Mouse (Mus musculus) neural tube, embryonic 15.5 days (tissue): ENCODE results near the gene Bpifc. TPM values are rescaled to one million over a fixed set of nuclear protein-coding genes. Genes with fewer than 3 reads are reported as not detected.

Experiments used
- ATAC-seq: fragments of 200-750 bp; cut with Nextera tagmentation; 2 replicates; pipeline ENCODE4 v1.8.0; 2017; ENCODE audit warnings: mild to moderate bottlenecking, moderate TSS enrichment, moderate library complexity; ENCODE audit not compliant: low FRiP score
- H3K27ac ChIP-seq: fragments of 300-500 bp; sonication (generic); replicated peaks from 2 replicates; pipeline ENCODE4 v1.5.1; 2015; ENCODE audit warnings: mild to moderate bottlenecking, inconsistent platforms
- H3K27me3 ChIP-seq: fragments of 300-500 bp; sonication (generic); replicated peaks from 2 replicates; pipeline ENCODE4 v1.6.1; 2015; ENCODE audit warnings: inconsistent platforms
- H3K36me3 ChIP-seq: fragments of 300-500 bp; sonication (generic); 2 replicates; pipeline ENCODE4 v1.6.1; 2015; ENCODE audit warnings: inconsistent platforms
- H3K4me1 ChIP-seq: fragments of 300-500 bp; sonication (generic); 2 replicates; pipeline ENCODE4 v1.6.1; 2015; ENCODE audit warnings: inconsistent platforms
- H3K4me2 ChIP-seq: fragments of 300-500 bp; sonication (generic); 2 replicates; pipeline ENCODE4 v1.6.1; 2015; ENCODE audit warnings: inconsistent platforms, mild to moderate bottlenecking, moderate library complexity
- H3K4me3 ChIP-seq: fragments of 300-500 bp; sonication (generic); replicated peaks from 2 replicates; pipeline ENCODE4 v1.5.1; 2015; ENCODE audit warnings: mild to moderate bottlenecking, inconsistent platforms
- H3K9ac ChIP-seq: fragments of 300-500 bp; sonication (generic); replicated peaks from 2 replicates; pipeline ENCODE4 v1.6.1; 2015; ENCODE audit warnings: mild to moderate bottlenecking, inconsistent platforms
- H3K9me3 ChIP-seq: fragments of 300-500 bp; sonication (generic); replicated peaks from 2 replicates; pipeline ENCODE4 v1.6.1; 2016; ENCODE audit warnings: inconsistent platforms
- WGBS: fragments of 180-500 bp; shearing (Covaris S2); methylation state at CpG from one replicate; pipeline ENCODE4 v1.1.7; 2015; ENCODE audit warnings: mixed read lengths; 5-methylcytosine and 5-hydroxymethylcytosine counted together
- polyA plus RNA-seq: library from polyadenylated mRNA; unstranded; fragments of >200 nt; fragmentation: Nextera tagmentation; extraction: Ambion mirVana; gene quantifications from 2 replicates; pipeline ENCODE4 v1.2.1, GENCODE M21; 2015

Gene Bpifc
- polyA plus RNA-seq, 1 experiment from 2014 or later, result 0.15 TPM

DNA sequence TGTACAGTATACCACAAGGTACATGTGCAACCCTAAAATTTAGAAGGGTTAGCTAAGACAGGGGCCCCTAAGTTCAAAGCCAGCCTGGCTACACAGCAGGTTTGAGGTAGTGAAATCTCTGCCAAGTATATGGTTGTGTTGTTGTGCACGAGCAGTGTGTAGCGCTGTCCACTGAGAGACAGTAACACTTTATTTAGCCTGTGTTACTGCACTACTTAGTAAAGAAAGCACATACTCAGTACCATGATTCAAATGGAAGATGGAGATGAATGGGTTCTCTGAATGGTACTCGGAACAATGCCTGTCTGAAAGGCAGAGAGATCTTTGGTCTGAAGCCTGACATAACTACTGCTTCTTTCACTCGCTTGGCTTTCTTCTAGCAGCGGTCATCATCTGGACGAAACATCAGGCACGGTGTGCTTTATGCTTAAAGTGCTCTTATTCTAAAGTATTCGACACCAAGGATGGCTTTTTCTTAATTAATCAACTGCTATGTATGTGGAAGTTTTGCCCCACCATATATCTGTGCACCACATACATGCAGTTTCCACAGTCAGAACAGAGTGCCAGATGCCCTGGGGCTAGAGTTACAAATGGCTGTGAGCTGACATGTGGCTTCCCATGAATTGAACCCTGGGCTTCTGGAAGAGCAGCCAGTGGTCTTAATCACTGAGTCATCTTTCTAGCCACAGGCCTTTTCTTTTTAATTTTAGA is 63.1 kb downstream of the Bpifc start:
- H3K4me3 ChIP-seq, result no peak overlapping the region
- H3K27me3 ChIP-seq, result no peaks in the 10 kb centered on the region
- H3K36me3 ChIP-seq, result peaks cover 80% of the 10 kb centered on the region
- 43% methylated on average over 8 of the region's 8 CpGs for WGBS
- ATAC-seq, result peak; percentile 68; the same call in 1 of the 2 replicates
- H3K4me2 ChIP-seq, result no peak overlapping the region
- no peak overlapping the region for H3K9ac ChIP-seq
- H3K9me3 ChIP-seq, result no peaks in the 10 kb centered on the region
- 0 out of 2 replicates have a peak, but pooled peaks cover 4% of the 10 kb centered on the region for H3K4me1 ChIP-seq
- peak overlapping the region; percentile 19 for H3K27ac ChIP-seq

DNA sequence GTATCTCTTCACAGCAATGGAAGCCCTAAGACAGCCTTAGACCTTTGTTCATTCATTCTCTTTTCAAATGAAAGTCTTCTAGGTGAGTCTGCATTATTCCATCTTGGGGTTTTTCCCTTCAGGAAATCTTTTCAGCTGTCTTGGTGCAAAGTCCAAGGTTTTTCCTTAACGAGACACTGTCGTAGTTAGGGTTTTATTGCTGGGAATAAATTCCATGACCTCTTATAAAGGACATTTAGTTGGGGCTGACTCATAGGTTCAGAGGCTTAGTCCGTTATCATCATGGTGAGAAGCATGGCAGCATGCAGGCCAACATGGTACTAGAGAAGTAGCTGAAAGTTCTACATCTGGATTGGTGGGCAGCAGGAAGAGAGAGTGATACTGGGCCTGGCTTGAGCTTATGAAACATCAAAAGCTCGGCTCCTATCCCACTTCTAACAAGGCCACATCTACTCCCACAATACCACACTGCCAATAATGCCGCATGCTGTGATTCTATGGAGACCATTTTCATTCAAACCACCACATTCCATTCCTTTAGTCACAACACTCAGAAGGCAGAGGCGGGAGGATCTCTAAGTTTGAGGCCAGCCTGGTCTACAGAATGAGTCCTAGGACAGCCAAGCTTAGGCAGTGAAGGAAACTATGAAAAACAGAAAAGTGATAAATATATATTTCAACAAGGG is 75.3 kb downstream of the Bpifc start:
- Histone ChIP-seq H3K9ac (no peak overlapping the region), H3K27ac (no peak overlapping the region), H3K27me3 (no peaks in the 10 kb centered on the region), H3K4me2 (no peak overlapping the region), H3K4me1 (no peaks in the 10 kb centered on the region), H3K4me3 (no peak overlapping the region), H3K9me3 (no peaks in the 10 kb centered on the region), H3K36me3 (peaks cover 57% of the 10 kb centered on the region)
- 95% methylated on average over 6 of the region's 6 CpGs for WGBS
- no peak for ATAC-seq

DNA sequence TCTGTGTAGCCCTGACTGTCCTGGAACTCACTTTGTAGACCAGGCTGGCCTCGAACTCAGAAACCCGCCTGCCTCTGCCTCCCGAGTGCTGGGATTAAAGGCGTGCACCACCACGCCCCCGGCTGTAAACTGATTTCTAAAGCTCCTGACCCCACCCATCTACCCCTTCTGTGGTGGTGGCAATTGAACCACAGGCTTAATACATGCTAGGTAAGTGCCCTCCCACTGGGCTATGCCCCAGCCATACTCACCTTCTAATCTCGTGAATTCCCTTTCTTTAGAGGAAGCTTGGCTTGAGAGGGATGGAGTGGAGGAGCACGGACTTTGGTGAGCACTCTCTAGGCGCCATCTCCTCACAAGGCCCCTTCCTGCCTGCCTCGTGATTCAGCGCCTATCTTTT is 81.7 kb downstream of the Bpifc start:
- WGBS, result 91% methylated on average over 11 of the region's 11 CpGs

DNA sequence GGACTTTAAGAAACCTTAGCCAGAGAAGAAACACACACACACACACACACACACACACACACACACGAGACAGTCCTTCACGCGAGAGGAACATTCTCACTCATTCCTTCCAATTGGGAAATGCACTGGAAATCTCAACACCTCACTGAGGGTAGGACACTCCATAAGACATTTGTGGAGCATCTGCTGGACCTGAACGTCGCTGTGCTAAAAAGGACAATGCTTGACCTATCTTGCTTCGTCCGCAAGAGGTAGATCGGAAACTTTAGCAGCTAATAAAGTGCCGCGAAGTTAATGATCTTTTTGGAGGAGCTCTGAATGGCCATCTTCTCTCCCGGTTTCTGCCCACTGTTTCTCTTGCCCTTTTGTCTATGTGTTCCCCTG is 82.5 kb downstream of the Bpifc start:
- Histone ChIP-seq H3K36me3 (no peaks in the 10 kb centered on the region), H3K27me3 (0 out of 2 replicates have a peak, but pooled peaks cover 4% of the 10 kb centered on the region), H3K4me2 (peak overlapping the region; percentile 91), H3K9me3 (no peaks in the 10 kb centered on the region), H3K4me3 (peak overlapping the region; percentile 46), H3K4me1 (peaks cover 19% of the 10 kb centered on the region), H3K27ac (no peak overlapping the region), H3K9ac (no peak overlapping the region; the same call in 1 of the 2 replicates)
- WGBS, result 35% methylated on average over 11 of the region's 11 CpGs
- no peak for ATAC-seq

More for the DNA sequence above, 81.7 kb downstream of the Bpifc start:
- H3K36me3 ChIP-seq, result no peaks in the 10 kb centered on the region
- H3K4me1 ChIP-seq, result peaks cover 19% of the 10 kb centered on the region
- no peaks in the 10 kb centered on the region for H3K9me3 ChIP-seq
- H3K4me3 ChIP-seq, result no peak overlapping the region
- ATAC-seq, result no peak
- no peak overlapping the region for H3K4me2 ChIP-seq
- H3K27me3 ChIP-seq, result 0 out of 2 replicates have a peak, but pooled peaks cover 4% of the 10 kb centered on the region
- H3K27ac ChIP-seq, result no peak overlapping the region
- H3K9ac ChIP-seq, result no peak overlapping the region

DNA sequence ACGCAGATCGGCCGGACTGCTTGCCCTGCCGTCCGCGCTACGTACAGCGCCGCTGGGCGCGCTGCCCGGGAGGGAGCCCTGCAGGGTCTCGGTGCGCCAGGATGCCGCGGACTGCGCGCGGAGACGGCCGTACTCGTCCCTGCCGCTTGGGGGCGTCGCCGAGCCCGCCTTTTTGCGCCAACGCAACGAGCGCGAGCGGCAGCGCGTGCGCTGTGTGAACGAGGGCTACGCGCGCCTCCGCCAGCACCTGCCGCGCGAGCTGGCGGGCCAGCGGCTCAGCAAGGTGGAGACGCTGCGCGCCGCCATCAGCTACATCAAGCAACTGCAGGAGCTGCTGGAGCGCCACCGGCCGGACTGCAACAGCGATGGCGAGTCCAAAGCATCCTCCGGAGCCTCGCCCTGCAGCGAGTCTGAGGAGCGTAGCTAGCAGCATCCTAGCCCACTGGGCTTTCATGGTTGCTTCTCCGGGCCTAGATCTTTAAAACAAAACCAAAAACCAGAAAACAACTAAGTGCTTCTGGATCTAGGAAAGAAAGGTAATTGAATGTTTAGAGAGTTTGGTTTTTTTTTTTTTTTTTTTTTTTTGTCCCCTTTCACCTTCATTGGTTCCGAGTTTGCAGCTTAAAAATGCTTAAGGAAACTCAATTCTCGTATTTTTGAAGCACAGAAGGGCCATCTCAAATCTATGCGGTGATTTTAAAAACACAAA is 83.0 kb downstream of the Bpifc start:
- peak overlapping the region; percentile 45 for H3K9ac ChIP-seq
- 0 out of 2 replicates have a peak, but pooled peaks cover 4% of the 10 kb centered on the region for H3K27me3 ChIP-seq
- peak overlapping the region; percentile 46 for H3K4me3 ChIP-seq
- peak overlapping the region; percentile 91 for H3K4me2 ChIP-seq
- H3K27ac ChIP-seq, result no peak overlapping the region
- no peaks in the 10 kb centered on the region for H3K9me3 ChIP-seq
- H3K36me3 ChIP-seq, result no peaks in the 10 kb centered on the region
- ATAC-seq, result peak; percentile 91
- H3K4me1 ChIP-seq, result peaks cover 19% of the 10 kb centered on the region
- WGBS, result 1% methylated on average over 63 of the region's 63 CpGs

DNA sequence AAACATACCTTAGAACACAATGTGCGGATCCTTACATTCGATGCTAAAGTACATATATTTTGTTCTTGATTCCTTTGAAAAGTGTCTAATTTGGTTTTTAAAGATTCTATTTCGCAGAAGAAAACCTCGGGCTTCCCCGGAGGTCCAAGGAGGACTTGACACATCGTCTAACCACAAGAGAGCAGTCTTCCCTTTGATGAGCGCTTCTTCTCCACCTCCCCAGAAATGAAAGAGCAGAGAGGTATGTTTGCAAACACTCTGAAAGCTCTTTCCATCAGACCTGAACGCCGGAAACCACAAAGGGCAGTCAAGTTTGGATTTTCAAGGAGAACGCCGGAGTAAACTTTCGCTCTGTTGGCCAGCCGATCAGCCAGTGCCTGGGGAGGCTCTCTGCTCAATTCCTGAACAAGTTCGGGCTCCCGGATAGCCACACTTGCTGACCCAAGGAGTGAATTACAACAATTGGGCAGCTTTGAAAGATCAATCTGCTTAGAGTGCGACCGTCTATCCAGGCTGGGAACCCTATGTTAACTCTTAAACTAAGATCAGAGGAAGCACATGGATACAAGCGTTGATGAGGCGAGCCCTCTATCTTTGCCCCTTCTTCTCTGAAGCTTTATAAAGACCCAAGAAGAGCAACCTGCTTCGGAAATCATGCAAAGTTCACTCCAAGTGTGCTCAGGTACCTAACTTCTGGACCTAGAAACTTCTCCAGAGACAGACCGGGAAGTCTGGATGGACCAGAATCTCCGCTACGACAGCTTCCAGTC is 83.8 kb downstream of the Bpifc start, which contains the start of gene Ascl4:
Gene Ascl4 (plus strand): TSS at position 6 of the 770 bp plus-strand sequence.
- Histone ChIP-seq H3K4me1 (peaks cover 19% of the 10 kb centered on the region), H3K4me3 (peak within 1 kb of the TSS; percentile 46), H3K36me3 (no peaks in the 10 kb centered on the region), H3K27ac (no peak within 1 kb of the TSS), H3K9me3 (no peaks in the 10 kb centered on the region), H3K27me3 (0 out of 2 replicates have a peak, but pooled peaks cover 4% of the 10 kb centered on the region), H3K9ac (peak within 1 kb of the TSS; percentile 45), H3K4me2 (peak within 1 kb of the TSS; percentile 91)
- 1% methylated on average over 23 of the region's 23 CpGs for WGBS
- peak; percentile 37 for ATAC-seq

DNA sequence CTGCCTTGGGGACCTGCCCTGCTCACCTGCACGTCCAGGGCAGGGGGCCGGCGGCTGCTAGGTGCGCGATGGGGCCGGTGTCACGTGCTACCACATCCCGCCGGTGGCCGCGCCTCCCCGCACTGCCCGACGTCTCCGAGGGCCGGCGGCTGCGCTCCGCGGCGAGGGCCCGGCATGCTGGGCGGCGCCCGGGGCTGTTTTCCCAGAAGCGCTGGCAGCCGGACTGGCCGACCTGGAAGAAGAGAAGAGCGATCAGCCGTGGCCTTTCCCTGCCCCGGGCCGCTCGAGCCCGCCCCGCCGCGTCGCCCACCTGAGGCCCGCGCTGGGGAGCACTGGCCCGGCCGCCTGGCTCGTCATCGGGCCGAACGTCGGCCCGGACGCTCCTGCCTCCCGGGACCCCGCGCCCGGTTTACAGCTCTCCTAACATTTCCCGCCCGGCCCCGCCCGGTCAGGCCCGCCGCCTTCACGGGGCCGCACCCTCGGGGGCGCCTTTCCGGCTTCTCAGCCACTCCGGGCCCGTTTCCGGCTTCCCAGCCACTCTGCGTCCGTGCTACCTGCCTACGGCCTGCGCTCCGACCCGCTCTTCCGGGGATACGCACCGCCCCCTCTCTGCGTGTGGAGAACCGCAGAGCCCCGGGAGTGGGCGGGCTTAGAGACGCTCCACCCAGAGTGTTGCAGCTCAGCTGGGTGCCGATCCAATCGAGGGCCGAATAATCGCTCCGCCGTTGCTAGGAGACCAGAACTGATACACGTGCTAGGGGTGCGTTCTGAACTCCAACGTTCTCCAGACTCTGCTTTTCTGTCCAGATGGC is 95.0 kb downstream of the Bpifc start, which contains the start of gene Prdm4:
Gene Prdm4 (minus strand): TSS at position 645 of the 812 bp plus-strand sequence.
- Histone ChIP-seq H3K36me3 (peaks cover 24% of the 10 kb centered on the region), H3K4me1 (peaks cover 19% of the 10 kb centered on the region), H3K27ac (peak within 1 kb of the TSS; percentile 83), H3K9me3 (no peaks in the 10 kb centered on the region), H3K27me3 (peaks cover 6% of the 10 kb centered on the region; the same call in 1 of the 2 replicates), H3K4me2 (peak within 1 kb of the TSS; percentile 74), H3K4me3 (peak within 1 kb of the TSS; percentile 97), H3K9ac (peak within 1 kb of the TSS; percentile 72)
- peak; percentile 100 for ATAC-seq
- WGBS, result under 1% methylated on average over 86 of the region's 90 CpGs

Other genes starting within 250 kb of the Bpifc start
- gene Pwp1, start 182.4 kb downstream of the Bpifc start, polyA plus RNA-seq, result 64.1 and 68.1 TPM in 2 replicates
- 18.8 and 19.4 TPM in 2 replicates for gene Prdm4, start 94.8 kb downstream of the Bpifc start, polyA plus RNA-seq
- gene Ascl4, start 84.2 kb downstream of the Bpifc start, polyA plus RNA-seq, result 0.12 and 0.37 TPM in 2 replicates
- gene Rtcb, start 54.1 kb downstream of the Bpifc start, polyA plus RNA-seq, result 164 and 170 TPM in 2 replicates
- 24.0 and 31.9 TPM in 2 replicates for gene Fbxo7, start 10.1 kb upstream of the Bpifc start, polyA plus RNA-seq